Mouse (Mus musculus) lung, adult 2 months (tissue): ENCODE measurements around the gene Ercc6.

Experiments
- CTCF ChIP-seq: fragments of 200-500 bp; IDR thresholded peaks from 2 replicates; pipeline ENCODE4 v1.5.1; 2011; ENCODE audit warnings: mild to moderate bottlenecking, low read length, control low read depth; ENCODE audit not compliant: insufficient read depth
- POLR2A ChIP-seq: fragments of 200-500 bp; IDR thresholded peaks from 2 replicates; pipeline ENCODE4 v1.6.1; 2011; ENCODE audit warnings: low read depth, mild to moderate bottlenecking, control low read depth, low read length, borderline replicate concordance; ENCODE audit errors: extremely low read depth

GRCm38 (mm10) chr14:32551854-32552253, 38.5 kb downstream of the Ercc6 start:
- TF ChIP-seq CTCF = no peak
- TF ChIP-seq POLR2A = no peak
